Mouse (Mus musculus) fat pad, adult 2 months (tissue): ENCODE data around the gene Gm28038.

Experiments used
- DNase-seq: peaks from one replicate; pipeline ENCODE4 v3.0.0-alpha.2; 2011; ENCODE audit warnings: low read depth, low spot score; ENCODE audit errors: extremely low read depth

Gene Gm28038

GRCm38 (mm10) chr2:30343601-30344137, 62.8 kb downstream of the Gm28038 start:
- no peak for DNase-seq

GRCm38 (mm10) chr2:30345971-30346676, 65.3 kb downstream of the Gm28038 start:
- no peak for DNase-seq

GRCm38 (mm10) chr2:30349196-30349595, 68.4 kb downstream of the Gm28038 start:
- DNase-seq: no peak
